Mouse (Mus musculus) limb, embryonic 11.5 days (tissue): ENCODE results near the gene Sspo. TPM values are rescaled to one million over a fixed set of nuclear protein-coding genes. Genes with fewer than 3 reads are reported as not detected.
"Not testable (repeated sequence)": the region's sequence is repeated elsewhere in the genome, so short reads cannot be mapped to it uniquely, and the experiment has no call there.

ENCODE experiments used
- ATAC-seq: fragments of 200-750 bp; cut with Nextera tagmentation; 2 replicates; pipeline ENCODE4 v1.8.0; 2017; ENCODE audit warnings: low read depth; ENCODE audit not compliant: insufficient number of reproducible peaks, low FRiP score, low TSS enrichment
- DNase-seq: peaks from one replicate; pipeline ENCODE4 v3.0.0-alpha.2; 2015; ENCODE audit warnings: low spot score
- H3K27ac ChIP-seq: fragments of 300-500 bp; sonication (generic); replicated peaks from 2 replicates; pipeline ENCODE4 v1.5.1; 2014; ENCODE audit warnings: low read depth, mild to moderate bottlenecking, low read length
- H3K27me3 ChIP-seq: fragments of 300-500 bp; sonication (generic); 2 replicates; pipeline ENCODE4 v1.6.1; 2014; ENCODE audit warnings: mild to moderate bottlenecking, low read length, mixed read lengths; ENCODE audit not compliant: control insufficient read depth, insufficient read depth
- H3K36me3 ChIP-seq: fragments of 300-500 bp; sonication (generic); 2 replicates; pipeline ENCODE4 v1.6.1; 2014; ENCODE audit warnings: mild to moderate bottlenecking, low read length, moderate library complexity, mixed read lengths; ENCODE audit not compliant: control insufficient read depth, insufficient read depth
- H3K4me1 ChIP-seq: fragments of 300-500 bp; sonication (generic); 2 replicates; pipeline ENCODE4 v1.6.1; 2014; ENCODE audit warnings: low read length, mixed read lengths; ENCODE audit not compliant: control insufficient read depth, insufficient read depth
- H3K4me2 ChIP-seq: fragments of 300-500 bp; sonication (generic); 2 replicates; pipeline ENCODE4 v1.6.1; 2014; ENCODE audit warnings: low read depth, mild to moderate bottlenecking, moderate library complexity; ENCODE audit not compliant: severe bottlenecking
- H3K4me3 ChIP-seq: fragments of 300-500 bp; sonication (generic); 2 replicates; pipeline ENCODE4 v1.5.1; 2014; ENCODE audit warnings: low read depth, low read length
- H3K9ac ChIP-seq: fragments of 300-500 bp; sonication (generic); 2 replicates; pipeline ENCODE4 v1.6.1; 2014; ENCODE audit warnings: mild to moderate bottlenecking, low read length
- H3K9me3 ChIP-seq: fragments of 300-500 bp; sonication (generic); 2 replicates; pipeline ENCODE4 v1.6.1; 2016; ENCODE audit warnings: low read length; ENCODE audit not compliant: control insufficient read depth
- WGBS: fragments of 180-500 bp; shearing (Covaris S2); extraction: QIAGEN DNeasy Blood & Tissue Kit; methylation state at CpG from one replicate; pipeline ENCODE4 v1.1.7; 2014; 5-methylcytosine and 5-hydroxymethylcytosine counted together
- polyA plus RNA-seq: library from polyadenylated mRNA; unstranded; fragments of >200 nt; fragmentation: Nextera tagmentation; extraction: Ambion mirVana; gene quantifications from 2 replicates; pipeline ENCODE4 v1.2.1, GENCODE M21; 2014

Sspo gene
- polyA plus RNA-seq, 1 experiment from 2014 or later, result 0.23 TPM

DNA sequence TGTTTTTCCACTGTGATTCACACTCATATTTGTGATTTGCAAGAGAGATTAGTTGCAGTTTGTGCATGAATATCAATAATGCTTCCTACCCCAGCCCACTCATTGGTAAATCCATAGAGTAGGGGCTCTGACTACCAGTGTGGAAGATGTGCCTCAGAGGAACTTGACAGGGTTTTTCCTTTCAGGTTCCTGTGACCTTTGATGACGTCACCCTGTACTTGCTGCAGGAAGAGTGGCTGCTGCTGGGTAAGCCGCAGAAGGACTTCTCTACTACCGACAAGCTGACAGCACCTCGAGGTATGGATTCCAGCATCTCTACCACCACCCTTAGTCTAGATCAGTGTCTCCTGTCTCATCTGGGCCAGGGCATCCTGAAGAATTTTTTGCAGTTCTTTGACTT lies 60.1 kb downstream of the Sspo start:
- WGBS, result 80% methylated on average over 4 of the region's 4 CpGs
- DNase-seq (no peak), ATAC-seq (no peak)
- Histone ChIP-seq H3K9me3 (no peaks in the 10 kb centered on the region), H3K36me3 (peaks cover 4% of the 10 kb centered on the region; the same call in 1 of the 2 replicates), H3K4me3 (no peak overlapping the region), H3K4me2 (no peak overlapping the region), H3K27me3 (no peaks in the 10 kb centered on the region), H3K9ac (no peak overlapping the region), H3K4me1 (0 out of 2 replicates have a peak, but pooled peaks cover 2% of the 10 kb centered on the region), H3K27ac (no peak overlapping the region)

DNA sequence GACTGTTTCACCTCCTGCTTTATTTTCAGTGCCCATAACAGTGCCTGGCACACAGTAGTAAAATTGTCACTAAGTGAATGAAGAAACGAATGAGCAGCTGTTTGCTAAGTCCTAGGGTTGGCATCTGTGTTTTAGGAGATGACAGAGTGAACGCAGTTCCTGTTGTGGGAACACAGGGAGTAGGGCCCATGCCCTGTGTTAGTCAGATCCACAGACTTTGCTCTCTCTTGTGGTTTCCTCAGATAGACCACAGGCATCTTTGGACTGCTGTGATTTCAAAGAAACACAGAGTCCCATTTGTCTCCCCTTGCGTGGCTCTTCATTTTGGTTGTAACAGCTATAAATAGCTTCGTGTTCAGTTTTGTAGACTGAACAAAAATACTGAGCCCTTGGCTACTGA lies 62.4 kb downstream of the Sspo start:
- no peak overlapping the region for H3K9ac ChIP-seq
- no peak overlapping the region for H3K4me3 ChIP-seq
- no peaks in the 10 kb centered on the region for H3K9me3 ChIP-seq
- H3K4me2 ChIP-seq, result no peak overlapping the region
- no peak overlapping the region for H3K27ac ChIP-seq
- peaks cover 7% of the 10 kb centered on the region; the same call in 1 of the 2 replicates for H3K36me3 ChIP-seq
- DNase-seq, result no peak
- no peaks in the 10 kb centered on the region for H3K27me3 ChIP-seq
- no peaks in the 10 kb centered on the region for H3K4me1 ChIP-seq
- 87% methylated on average over 4 of the region's 4 CpGs for WGBS
- no peak for ATAC-seq

DNA sequence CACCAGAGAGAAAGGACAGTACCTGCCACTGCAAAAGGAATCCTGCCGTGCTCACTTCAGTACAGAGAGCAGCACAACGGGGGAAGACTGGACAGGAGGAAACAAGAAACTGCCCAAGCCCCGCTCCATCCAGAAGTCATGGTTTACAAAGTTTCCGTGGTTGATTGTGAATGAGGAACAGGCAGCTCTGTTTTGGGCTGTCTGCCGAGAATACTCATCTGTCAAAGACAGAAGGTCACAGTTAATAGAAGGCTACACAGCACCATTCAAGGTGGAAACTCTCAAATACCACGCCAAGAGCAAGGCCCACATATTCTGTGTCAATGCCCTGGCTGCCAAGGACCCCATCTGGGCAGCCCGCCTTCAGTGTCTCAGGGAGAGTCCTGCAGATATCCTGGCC lies 63.8 kb downstream of the Sspo start:
- no peaks in the 10 kb centered on the region for H3K4me1 ChIP-seq
- no peak overlapping the region for H3K4me3 ChIP-seq
- no peak overlapping the region for H3K4me2 ChIP-seq
- WGBS, result 91% methylated on average over 7 of the region's 7 CpGs
- H3K27ac ChIP-seq, result no peak overlapping the region
- H3K36me3 ChIP-seq, result peaks cover 14% of the 10 kb centered on the region
- DNase-seq (no peak), ATAC-seq (no peak)
- H3K27me3 ChIP-seq, result no peaks in the 10 kb centered on the region
- H3K9me3 ChIP-seq, result no peaks in the 10 kb centered on the region; the same call in 1 of the 2 replicates
- H3K9ac ChIP-seq, result no peak overlapping the region

DNA sequence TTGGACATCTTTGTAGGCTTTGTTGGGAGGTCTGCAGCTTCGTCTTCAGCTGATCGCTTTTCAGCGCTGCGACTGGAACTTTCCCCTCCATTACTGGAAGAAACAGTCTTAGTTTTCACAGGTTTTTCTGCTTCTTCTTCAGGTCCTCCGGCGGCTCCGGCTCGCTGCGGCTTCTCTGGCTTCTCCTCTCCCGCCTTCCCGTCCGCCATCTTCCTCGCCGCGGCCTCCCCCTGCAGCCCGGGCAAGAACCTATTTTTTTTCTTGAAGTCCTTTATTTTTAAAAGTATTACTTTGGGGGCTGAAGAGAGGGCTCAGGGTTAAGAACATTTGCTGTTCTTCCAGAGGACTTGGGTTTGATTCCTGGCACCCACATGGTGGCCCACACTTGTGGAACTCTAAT lies 76.9 kb downstream of the Sspo start:
- not testable (repeated sequence) for H3K9ac ChIP-seq, H3K4me3 ChIP-seq, H3K9me3 ChIP-seq, H3K36me3 ChIP-seq, ATAC-seq, H3K27me3 ChIP-seq, H3K4me2 ChIP-seq, DNase-seq, H3K4me1 ChIP-seq, H3K27ac ChIP-seq
- WGBS, result 97% methylated on average over 12 of the region's 16 CpGs

DNA sequence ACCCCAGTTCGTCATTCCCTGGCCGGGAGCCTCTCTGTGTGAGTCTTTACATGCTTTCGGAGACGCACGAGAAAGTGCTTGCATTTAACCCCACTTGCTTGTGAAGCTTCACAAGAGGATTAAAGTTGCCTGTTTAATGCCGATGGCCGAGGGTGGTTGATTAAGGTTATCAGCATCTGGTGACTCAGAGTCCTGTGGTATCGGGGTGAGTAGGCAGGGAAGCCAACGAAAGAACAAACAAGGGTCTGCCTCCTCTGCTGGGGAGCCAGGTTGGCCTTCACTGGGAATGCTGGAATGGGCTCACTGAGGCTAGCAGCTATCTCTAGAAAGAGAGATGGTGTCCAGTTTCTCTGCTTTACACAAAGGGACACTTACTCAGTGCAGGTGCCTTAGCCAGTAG lies 79.9 kb downstream of the Sspo start:
- ATAC-seq, result no peak
- Histone ChIP-seq H3K4me1 (no peaks in the 10 kb centered on the region), H3K9me3 (no peaks in the 10 kb centered on the region), H3K27ac (no peak overlapping the region), H3K4me2 (no peak overlapping the region), H3K36me3 (no peaks in the 10 kb centered on the region; the same call in 1 of the 2 replicates), H3K9ac (no peak overlapping the region), H3K27me3 (no peaks in the 10 kb centered on the region), H3K4me3 (no peak overlapping the region)
- WGBS, result 92% methylated on average over 9 of the region's 9 CpGs
- no peak for DNase-seq

DNA sequence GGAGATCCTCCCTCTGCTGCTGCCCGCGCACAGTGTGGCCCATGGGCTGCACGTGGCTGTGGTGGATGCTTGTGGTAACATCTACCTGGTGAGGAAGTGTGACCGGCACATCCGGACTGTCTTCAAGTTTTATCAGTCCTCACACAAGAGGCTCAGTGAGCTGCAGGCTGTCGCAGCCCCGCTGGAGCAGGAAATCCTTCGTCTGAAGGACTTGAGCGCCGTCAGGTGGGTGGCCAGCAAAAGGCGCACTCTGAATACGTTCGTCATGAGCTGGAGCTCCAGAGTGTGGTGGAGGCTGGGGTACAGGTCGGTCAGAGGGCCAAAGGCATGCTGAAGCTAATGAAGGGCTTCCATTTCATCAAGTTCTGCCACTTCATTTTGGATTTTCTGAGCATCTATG lies 81.2 kb downstream of the Sspo start:
- Histone ChIP-seq H3K4me3 (no peak overlapping the region), H3K27me3 (no peaks in the 10 kb centered on the region), H3K9me3 (no peaks in the 10 kb centered on the region), H3K4me2 (no peak overlapping the region), H3K9ac (no peak overlapping the region), H3K4me1 (no peaks in the 10 kb centered on the region), H3K27ac (no peak overlapping the region), H3K36me3 (no peaks in the 10 kb centered on the region; the same call in 1 of the 2 replicates)
- DNase-seq (no peak), ATAC-seq (no peak)
- WGBS, result 83% methylated on average over 14 of the region's 14 CpGs

DNA sequence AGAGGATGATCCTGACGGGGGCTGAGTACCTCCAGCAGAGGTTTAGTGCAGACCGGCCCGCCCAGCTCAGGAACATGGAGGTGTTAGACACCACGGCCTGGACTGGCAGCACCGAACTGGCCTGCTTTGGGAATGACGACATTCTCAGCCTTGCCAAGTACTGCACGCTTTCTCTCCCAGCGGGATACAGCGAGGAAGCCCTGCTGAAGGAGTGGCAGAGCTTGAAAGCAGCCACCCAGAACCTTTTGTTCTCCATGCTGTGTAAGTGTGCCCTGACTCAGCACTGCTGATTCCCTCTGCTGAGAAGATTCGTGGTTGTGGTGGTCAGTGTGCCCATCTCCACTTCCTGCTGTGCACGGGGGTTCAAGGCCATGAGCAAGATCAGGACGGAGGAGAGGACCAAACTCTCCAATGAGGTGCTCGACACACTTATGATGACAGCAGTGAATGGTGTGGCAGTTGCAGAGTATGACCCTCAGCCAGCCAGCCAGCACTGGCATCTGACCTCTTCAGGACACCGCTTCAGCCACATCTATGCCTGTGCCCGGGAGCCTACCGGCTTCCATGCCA lies 81.9 kb downstream of the Sspo start:
- H3K4me2 ChIP-seq, result no peak overlapping the region
- WGBS, result 88% methylated on average over 16 of the region's 16 CpGs
- H3K27me3 ChIP-seq, result no peaks in the 10 kb centered on the region
- no peaks in the 10 kb centered on the region for H3K4me1 ChIP-seq
- ATAC-seq (no peak), DNase-seq (no peak)
- H3K9ac ChIP-seq, result no peak overlapping the region
- no peak overlapping the region for H3K27ac ChIP-seq
- no peaks in the 10 kb centered on the region for H3K9me3 ChIP-seq
- H3K4me3 ChIP-seq, result no peak overlapping the region
- no peaks in the 10 kb centered on the region; the same call in 1 of the 2 replicates for H3K36me3 ChIP-seq

DNA sequence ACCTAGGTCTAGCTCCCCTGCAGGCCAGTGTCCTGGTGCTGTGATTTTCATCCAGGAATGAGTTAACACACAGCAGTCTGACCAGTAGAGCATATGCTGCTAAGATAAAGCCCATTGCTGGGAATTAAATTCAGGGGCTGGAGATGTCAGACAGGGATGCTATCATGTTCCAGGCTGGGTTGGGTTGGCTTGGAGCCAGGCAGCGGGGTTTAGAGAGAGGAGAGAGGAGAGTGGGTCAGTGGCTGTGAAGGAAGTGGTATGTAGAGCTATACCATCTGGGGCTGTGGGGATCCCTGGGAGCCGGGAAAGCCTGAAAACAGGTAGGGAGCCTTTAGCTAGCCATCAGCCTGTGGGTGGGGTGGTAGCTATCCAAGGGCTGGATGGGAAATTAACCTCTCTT lies 82.8 kb downstream of the Sspo start:
- H3K27ac ChIP-seq, result no peak overlapping the region
- no peaks in the 10 kb centered on the region; the same call in 1 of the 2 replicates for H3K36me3 ChIP-seq
- H3K4me1 ChIP-seq, result no peaks in the 10 kb centered on the region
- no peak overlapping the region for H3K9ac ChIP-seq
- DNase-seq, result no peak
- WGBS, result 87% methylated on average over 2 of the region's 2 CpGs
- H3K4me2 ChIP-seq, result no peak overlapping the region
- no peak overlapping the region for H3K4me3 ChIP-seq
- H3K27me3 ChIP-seq, result no peaks in the 10 kb centered on the region
- no peak for ATAC-seq
- no peaks in the 10 kb centered on the region for H3K9me3 ChIP-seq

DNA sequence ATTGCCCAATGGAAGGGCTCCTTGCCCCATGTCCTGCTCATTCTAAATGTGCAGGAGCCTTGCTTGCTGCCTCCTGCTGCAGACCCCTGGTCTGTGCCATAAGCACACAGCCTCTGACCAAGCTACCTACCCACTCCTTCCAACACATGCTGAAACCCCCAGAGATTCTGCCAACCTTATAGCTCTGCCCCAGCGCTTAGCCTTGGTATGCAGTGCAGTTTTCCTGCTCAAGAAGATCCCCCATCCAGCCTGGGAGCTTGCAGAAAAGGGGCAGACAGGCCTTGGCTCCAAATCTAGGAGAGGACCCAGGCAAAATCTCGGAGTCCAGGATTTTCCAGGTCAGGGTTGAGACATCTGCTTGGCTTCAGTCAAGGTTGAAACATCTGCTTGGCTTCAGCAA lies 85.4 kb downstream of the Sspo start:
- DNase-seq, result no peak
- Histone ChIP-seq H3K9ac (no peak overlapping the region), H3K4me3 (no peak overlapping the region), H3K4me2 (no peak overlapping the region), H3K9me3 (no peaks in the 10 kb centered on the region), H3K4me1 (no peaks in the 10 kb centered on the region), H3K36me3 (no peaks in the 10 kb centered on the region; the same call in 1 of the 2 replicates), H3K27me3 (no peaks in the 10 kb centered on the region), H3K27ac (no peak overlapping the region)
- WGBS, result 80% methylated on average over 2 of the region's 2 CpGs
- ATAC-seq, result no peak
